Mouse (Mus musculus) embryonic stem cell, embryonic (primary cell): Measurements from ENCODE around the gene Fam174a.

Source experiments
- CTCF ChIA-PET, 4 experiments: fragments of 300-600 bp in 2 of 4; fragments of 350-600 bp in 2 of 4; sonication (Branson Sonifier 250); formaldehyde crosslinking; loops; one replicate each; lab custom pipeline; 2022; ENCODE audit warnings: inconsistent platforms in 2 of 4; lab: Charles Lee
- POLR2A ChIA-PET, 4 experiments: fragments of 300-600 bp in 2 of 4; fragments of 350-600 bp in 2 of 4; sonication (Branson Sonifier 250); formaldehyde crosslinking; loops; one replicate each; lab custom pipeline; 2022; ENCODE audit warnings: antibody characterized with exemption in 4 of 4, inconsistent platforms in 1 of 4; lab: Charles Lee

Fam174a gene

DNA sequence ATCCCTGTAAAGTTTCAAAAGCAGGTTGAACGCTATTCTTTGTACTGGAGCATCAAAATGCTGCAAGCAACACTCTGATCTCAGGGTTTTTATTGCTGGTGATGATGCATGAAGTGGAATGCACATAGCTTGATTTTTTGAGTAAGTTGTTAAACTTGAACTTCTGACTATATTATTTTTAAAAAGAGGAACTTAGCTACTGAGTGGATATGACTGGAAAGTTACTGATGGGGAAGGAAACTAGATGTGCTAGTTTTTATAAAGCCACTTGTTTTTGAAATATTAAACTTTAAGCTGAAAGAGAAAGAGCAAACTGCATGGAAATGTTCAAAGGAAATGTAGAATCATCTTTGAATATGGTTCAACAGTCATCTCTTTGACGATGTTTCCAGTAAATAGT is 67.6 kb downstream of the Fam174a start:
- ChIA-PET CTCF (interaction anchor here in 1 of 4 experiments (0.5 kb wide), 1 partner anchor 628 kb away, joined by 3 read pairs; no protein-coding TSS in a partner anchor), POLR2A (no interaction called here)
